Mouse (Mus musculus) lung, adult 2 months (tissue): ENCODE data around the gene Cd83.

Experiments
- CTCF ChIP-seq: fragments of 200-500 bp; IDR thresholded peaks from 2 replicates; pipeline ENCODE4 v1.5.1; 2011; ENCODE audit warnings: mild to moderate bottlenecking, low read length, control low read depth; ENCODE audit not compliant: insufficient read depth
- POLR2A ChIP-seq: fragments of 200-500 bp; IDR thresholded peaks from 2 replicates; pipeline ENCODE4 v1.6.1; 2011; ENCODE audit warnings: low read depth, mild to moderate bottlenecking, control low read depth, low read length, borderline replicate concordance; ENCODE audit errors: extremely low read depth

GRCm38 (mm10) chr13:43742677-43743076 lies 41.9 kb upstream of the Cd83 start:
- no peak for TF ChIP-seq CTCF
- TF ChIP-seq POLR2A = no peak
